Mouse (Mus musculus): Measurements from ENCODE around the gene Tmem185b.

- TF ChIP-seq POLR2A (IDR thresholded peaks at IDR 0.05; ENCODE audit: insufficient read depth, low read depth, low read length) (no peak), CTCF (IDR thresholded peaks at IDR 0.05; ENCODE audit: insufficient read depth, low read depth, low read length) (no peak)
Measured at GRCm38 (mm10) chr1:119519286-119519685, 6.7 kb upstream of the Tmem185b start.

Measured in olfactory bulb, adult 2 months (tissue).